Mouse (Mus musculus) myocyte (in vitro differentiated cells): ENCODE measurements at regions not wholly inside any gene's neighbourhood (a gene's known extent, or its start where the extent isn't known, plus 50 kb on each side); places are given as distances from the start of the nearest gene placed in this dataset.

Source experiments
- H3K27me3 ChIP-seq: one replicate; pipeline ENCODE4 v1.6.1; 2011; ENCODE audit not compliant: control insufficient read depth, insufficient read depth, insufficient read length
- H3K36me3 ChIP-seq: one replicate; pipeline ENCODE4 v1.6.1; 2011; ENCODE audit not compliant: control insufficient read depth, insufficient read depth
- H3K4me2 ChIP-seq: one replicate; pipeline ENCODE4 v1.6.1; 2011; ENCODE audit warnings: low read depth, control low read depth
- H3K4me3 ChIP-seq: one replicate; pipeline ENCODE4 v1.5.1; 2011; ENCODE audit warnings: mild to moderate bottlenecking, control low read depth, moderate library complexity
- H3K79me2 ChIP-seq: one replicate; pipeline ENCODE4 v1.6.1; 2011; ENCODE audit not compliant: control insufficient read depth, insufficient read depth
- H3ac ChIP-seq: one replicate; pipeline ENCODE4 v1.6.1; 2011; ENCODE audit not compliant: control insufficient read depth, insufficient read length
- CEBPB ChIP-seq: IDR thresholded peaks from 2 replicates; pipeline ENCODE4 v1.6.1; 2011; ENCODE audit warnings: mild to moderate bottlenecking, moderate library complexity; ENCODE audit not compliant: poor library complexity, insufficient read depth, severe bottlenecking
- E2F4 ChIP-seq: IDR thresholded peaks from one replicate; pipeline ENCODE4 v1.6.1; 2011; ENCODE audit warnings: mild to moderate bottlenecking, control low read depth, moderate library complexity; ENCODE audit not compliant: insufficient read depth
- MAX ChIP-seq: IDR thresholded peaks from one replicate; pipeline ENCODE4 v1.6.1; 2011; ENCODE audit warnings: low read depth, mild to moderate bottlenecking, control low read depth
- MYOD1 ChIP-seq, 3 experiments: IDR thresholded peaks; one replicate each; pipeline ENCODE4 v1.6.1; 2011; ENCODE audit warnings: control low read depth in 2 of 3, low read depth in 2 of 3, mild to moderate bottlenecking in 2 of 3, moderate library complexity in 1 of 3; ENCODE audit not compliant: insufficient read length in 2 of 3, control insufficient read depth in 1 of 3
- MYOG ChIP-seq, 3 experiments: IDR thresholded peaks; one replicate each; pipeline ENCODE4 v1.6.1; 2011; ENCODE audit warnings: control low read depth in 2 of 3, low read depth in 2 of 3, mild to moderate bottlenecking in 2 of 3; ENCODE audit not compliant: insufficient read length in 2 of 3, control insufficient read depth in 1 of 3, insufficient read depth in 1 of 3
- POLR2A ChIP-seq: IDR thresholded peaks from one replicate; pipeline ENCODE4 v1.6.1; 2011; ENCODE audit warnings: low read depth, mild to moderate bottlenecking, control low read depth, moderate library complexity; ENCODE audit not compliant: insufficient read length
- POLR2AphosphoS2 ChIP-seq: IDR thresholded peaks from one replicate; pipeline ENCODE4 v1.6.1; 2011; ENCODE audit warnings: low read depth, control low read depth; ENCODE audit not compliant: insufficient read length
- REST ChIP-seq: IDR thresholded peaks from one replicate; pipeline ENCODE4 v1.6.1; 2011; ENCODE audit warnings: mild to moderate bottlenecking, control low read depth, moderate library complexity; ENCODE audit not compliant: insufficient read depth, insufficient read length
- SRF ChIP-seq: IDR thresholded peaks from one replicate; pipeline ENCODE4 v1.6.1; 2011; ENCODE audit warnings: low read depth; ENCODE audit not compliant: control insufficient read depth, insufficient read length
- TCF12 ChIP-seq: IDR thresholded peaks from one replicate; pipeline ENCODE4 v1.6.1; 2011; ENCODE audit warnings: mild to moderate bottlenecking, control low read depth; ENCODE audit not compliant: poor library complexity, insufficient read depth, severe bottlenecking
- TCF3 ChIP-seq: IDR thresholded peaks from one replicate; pipeline ENCODE4 v1.6.1; 2011; ENCODE audit warnings: low read depth, control low read depth; ENCODE audit not compliant: insufficient read length
- USF1 ChIP-seq: IDR thresholded peaks from one replicate; pipeline ENCODE4 v1.6.1; 2011; ENCODE audit warnings: low read depth, mild to moderate bottlenecking, control low read depth, moderate library complexity

GRCm38 (mm10) chr3:35405621-35406079 lies 348.3 kb upstream of the Atp11b start:
- H3K79me2 ChIP-seq, result no peaks in the 10 kb centered on the region
- peak overlapping the region; percentile 4 for H3K4me3 ChIP-seq
- no peaks in the 10 kb centered on the region for H3K27me3 ChIP-seq
- TF ChIP-seq TCF12 (no peak), SRF (no peak), TCF3 (no peak)
- no peak overlapping the region for H3ac ChIP-seq
- H3K36me3 ChIP-seq, result no peaks in the 10 kb centered on the region
- H3K4me2 ChIP-seq, result peak overlapping the region; percentile 87

GRCm38 (mm10) chr3:35437687-35438086 lies 316.2 kb upstream of the Atp11b start:
- H3ac ChIP-seq, result no peak overlapping the region
- H3K27me3 ChIP-seq, result no peaks in the 10 kb centered on the region
- H3K4me3 ChIP-seq, result no peak overlapping the region
- no peak for TF ChIP-seq SRF
- H3K4me2 ChIP-seq, result no peak overlapping the region
- no peaks in the 10 kb centered on the region for H3K79me2 ChIP-seq
- no peaks in the 10 kb centered on the region for H3K36me3 ChIP-seq

GRCm38 (mm10) chr3:35462858-35463257 lies 291.0 kb upstream of the Atp11b start:
- Histone ChIP-seq H3K79me2 (no peaks in the 10 kb centered on the region), H3K4me2 (no peak overlapping the region), H3K4me3 (no peak overlapping the region), H3K27me3 (no peaks in the 10 kb centered on the region), H3K36me3 (no peaks in the 10 kb centered on the region), H3ac (no peak overlapping the region)
- no peak for TF ChIP-seq MYOD1 (IDR thresholded peaks at IDR 0.05; ENCODE audit: control insufficient read depth in 1 of 3, insufficient read length in 2 of 3, low read depth in 2 of 3)
- no peak for TF ChIP-seq REST
- no peak for TF ChIP-seq TCF12
- TF ChIP-seq CEBPB, result no peak
- TF ChIP-seq POLR2AphosphoS2, result no peak
- TF ChIP-seq USF1, result no peak
- no peak for TF ChIP-seq MAX
- no peak for TF ChIP-seq SRF

DNA sequence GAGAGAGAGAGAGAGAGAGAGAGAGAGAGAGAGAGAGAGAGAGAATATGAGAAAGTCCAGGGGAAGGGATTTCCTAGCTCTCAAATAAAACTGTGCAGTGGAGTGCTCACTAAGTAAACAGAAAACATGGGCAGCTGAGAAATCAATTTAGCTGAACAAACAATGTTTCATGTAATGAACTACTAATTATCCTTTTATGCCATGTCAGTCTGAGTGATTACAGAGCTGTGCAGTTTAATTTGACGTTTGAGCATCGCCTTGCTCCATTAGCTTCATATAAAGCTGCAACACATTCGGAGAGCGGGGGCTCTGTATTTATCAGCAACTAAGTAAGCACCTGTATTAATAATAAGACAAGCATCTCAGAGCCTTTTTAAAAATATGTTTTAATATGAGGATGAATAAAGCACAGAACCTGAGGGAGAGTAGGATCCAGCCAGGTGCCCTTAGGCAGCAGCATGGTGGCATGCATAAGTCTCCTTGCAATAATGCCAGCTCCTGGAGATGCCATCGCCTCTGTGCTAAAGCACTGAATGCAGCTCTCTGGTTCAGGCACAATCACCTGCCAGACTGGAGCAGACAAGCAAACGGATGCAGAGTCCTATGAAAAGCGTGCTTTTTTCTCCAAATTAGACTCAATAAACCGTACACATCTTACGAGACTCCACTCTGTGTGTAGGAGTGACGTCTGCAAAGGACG lies 289.5 kb upstream of the Atp11b start:
- H3ac ChIP-seq, result no peak overlapping the region
- TF ChIP-seq MYOD1 (IDR thresholded peaks at IDR 0.05; ENCODE audit: control insufficient read depth in 1 of 3, insufficient read length in 2 of 3, low read depth in 2 of 3) (no peak), MYOG (IDR thresholded peaks at IDR 0.05; ENCODE audit: control insufficient read depth in 1 of 3, insufficient read depth in 1 of 3, insufficient read length in 2 of 3, low read depth in 2 of 3) (no peak), POLR2A (no peak), TCF3 (no peak), CEBPB (no peak), REST (no peak), USF1 (no peak), SRF (no peak), E2F4 (no peak), TCF12 (no peak), MAX (no peak), POLR2AphosphoS2 (no peak)
- H3K27me3 ChIP-seq, result no peaks in the 10 kb centered on the region
- H3K4me3 ChIP-seq, result no peak overlapping the region
- H3K79me2 ChIP-seq, result no peaks in the 10 kb centered on the region
- H3K4me2 ChIP-seq, result no peak overlapping the region
- H3K36me3 ChIP-seq, result no peaks in the 10 kb centered on the region

- TF ChIP-seq MYOG (IDR thresholded peaks at IDR 0.05; ENCODE audit: control insufficient read depth in 1 of 3, insufficient read depth in 1 of 3, insufficient read length in 2 of 3, low read depth in 2 of 3) (no peak), TCF3 (no peak), MAX (no peak), REST (no peak), USF1 (no peak), TCF12 (no peak), POLR2A (no peak), E2F4 (no peak), MYOD1 (IDR thresholded peaks at IDR 0.05; ENCODE audit: control insufficient read depth in 1 of 3, insufficient read length in 2 of 3, low read depth in 2 of 3) (no peak), CEBPB (no peak), SRF (no peak), POLR2AphosphoS2 (no peak)
- Histone ChIP-seq H3ac (no peak overlapping the region), H3K36me3 (no peaks in the 10 kb centered on the region), H3K4me2 (no peak overlapping the region), H3K4me3 (no peak overlapping the region), H3K79me2 (no peaks in the 10 kb centered on the region), H3K27me3 (no peaks in the 10 kb centered on the region)
Measured at GRCm38 (mm10) chr3:35465956-35466355, 287.9 kb upstream of the Atp11b start.
